Mouse (Mus musculus): ENCODE measurements around the gene Krcc1. TPM values are rescaled to one million over a fixed set of nuclear protein-coding genes. Genes with fewer than 3 reads are reported as not detected.
"Not testable (repeated sequence)": the region's sequence is repeated elsewhere in the genome, so short reads cannot be mapped to it uniquely, and the experiment has no call there.

The Krcc1 gene
- total RNA-seq, 2 experiments from 2014 or later: 65.1 to 104 TPM

DNA sequence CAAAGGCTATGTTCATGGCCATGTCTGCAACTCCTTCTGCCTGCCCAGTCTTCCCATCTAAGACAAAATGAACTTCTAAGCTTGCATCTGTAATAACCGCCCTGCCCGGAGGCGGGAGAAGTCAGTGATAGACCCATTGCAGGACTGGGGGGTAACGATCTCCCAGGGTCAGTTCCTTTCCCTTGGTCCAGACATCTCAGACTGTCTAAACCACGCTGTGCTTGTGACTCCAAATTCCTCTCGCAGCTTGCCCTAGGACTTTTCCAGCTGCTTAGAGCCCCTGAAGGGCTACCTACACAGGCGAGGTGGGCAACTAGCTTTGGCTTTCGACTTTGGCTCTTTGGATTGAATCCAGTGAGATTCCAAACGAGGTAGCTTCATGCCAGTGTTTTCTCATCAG is 53.3 kb downstream of the Krcc1 start:
- ATAC-seq (replicated peaks; ENCODE audit: poor library complexity, severe bottlenecking): no peak

DNA sequence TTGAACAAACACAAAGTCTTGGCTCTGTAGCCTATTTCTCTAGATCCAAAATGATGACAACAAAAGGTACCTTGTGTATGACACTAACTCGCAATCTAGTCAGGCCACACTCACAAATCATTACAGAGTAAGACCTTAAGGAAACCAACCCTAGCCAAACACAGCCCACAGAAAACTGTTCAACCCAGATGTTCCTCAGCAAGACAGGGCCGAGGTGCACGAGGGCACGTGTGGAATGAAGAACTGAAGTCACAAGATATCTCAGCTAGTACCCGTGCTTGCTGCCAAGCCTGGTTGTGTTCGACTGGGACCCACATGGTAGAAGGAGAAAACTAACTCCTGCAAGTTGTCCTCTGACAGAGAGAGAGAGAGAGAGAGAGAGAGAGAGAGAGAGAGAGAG is 58.4 kb downstream of the Krcc1 start:
- no peak for ATAC-seq (replicated peaks; ENCODE audit: poor library complexity, severe bottlenecking)

DNA sequence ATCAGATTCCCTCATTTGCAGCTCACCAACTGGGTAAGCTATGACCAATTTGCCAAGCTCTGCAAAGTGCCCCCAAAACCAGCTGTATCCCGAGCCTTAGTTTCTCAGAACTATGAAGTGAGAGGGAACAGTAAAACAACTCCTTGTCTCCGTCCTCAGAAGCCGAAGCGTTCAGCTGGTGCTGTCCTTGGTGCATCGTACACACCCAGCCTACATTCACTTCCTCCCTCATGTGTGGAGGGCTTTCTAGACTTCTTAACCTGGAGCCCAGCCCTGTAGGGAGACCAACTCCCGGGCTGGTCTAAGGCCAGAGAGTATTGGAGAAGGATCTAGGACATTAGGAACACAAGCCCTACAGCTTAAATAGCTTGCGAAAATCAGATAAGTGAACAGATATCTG is 59.0 kb downstream of the Krcc1 start:
- ATAC-seq (replicated peaks; ENCODE audit: poor library complexity, severe bottlenecking): no peak

DNA sequence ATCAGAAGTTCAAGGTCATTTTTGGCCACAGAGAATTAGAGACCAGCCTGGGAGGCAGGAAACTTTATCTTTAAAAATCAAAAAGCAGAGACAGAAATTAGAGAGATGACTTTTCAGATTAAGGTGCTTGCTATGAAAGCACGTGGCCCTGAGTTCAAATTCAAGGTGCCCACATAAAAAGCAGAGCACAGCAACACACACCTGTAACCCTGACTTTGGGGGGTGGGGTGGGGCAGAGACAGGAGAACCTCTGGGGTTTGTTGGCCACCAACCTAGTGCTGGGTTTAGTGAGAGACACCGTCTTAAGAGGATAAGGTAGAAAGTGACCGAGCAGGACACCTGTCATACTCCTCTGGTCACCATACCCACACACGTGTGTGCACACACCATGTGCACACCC is 60.0 kb downstream of the Krcc1 start:
- not testable (repeated sequence) for ATAC-seq (replicated peaks; ENCODE audit: poor library complexity, severe bottlenecking)

DNA sequence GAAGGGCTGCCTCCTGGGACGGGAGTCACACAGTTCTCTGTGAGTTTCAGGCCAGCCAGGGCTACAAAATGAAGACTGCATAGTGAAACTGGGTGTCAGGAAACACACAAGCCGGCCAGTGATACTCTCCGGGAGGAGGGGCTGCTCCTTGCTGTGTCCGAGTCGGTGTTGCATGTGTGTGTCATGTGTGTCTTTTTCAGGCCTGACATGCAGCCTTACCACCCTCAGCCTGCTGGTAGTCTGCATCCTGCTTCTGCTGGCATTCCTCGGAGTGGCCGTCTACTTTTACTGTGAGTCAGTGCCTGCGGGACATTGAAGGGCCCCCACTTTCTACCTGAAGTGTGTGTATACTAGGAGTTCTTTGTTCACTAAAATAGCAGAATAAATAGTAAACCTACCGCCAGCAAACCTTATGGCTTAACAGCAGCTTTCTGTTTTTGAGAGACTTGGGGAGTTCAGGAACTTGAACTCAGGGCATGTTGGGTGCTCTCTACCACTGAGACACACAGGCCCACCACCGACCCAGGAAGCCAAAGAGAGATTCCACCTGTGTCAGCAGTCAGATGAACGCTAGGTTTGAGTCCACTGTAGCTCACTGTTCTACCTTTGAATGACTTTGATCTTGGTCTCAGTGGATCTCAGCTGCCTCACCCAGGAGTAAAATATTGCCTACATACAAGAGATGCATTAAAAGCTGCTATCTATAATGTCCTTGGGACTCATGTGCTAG is 60.9 kb downstream of the Krcc1 start:
- ATAC-seq (replicated peaks; ENCODE audit: poor library complexity, severe bottlenecking): no peak

DNA sequence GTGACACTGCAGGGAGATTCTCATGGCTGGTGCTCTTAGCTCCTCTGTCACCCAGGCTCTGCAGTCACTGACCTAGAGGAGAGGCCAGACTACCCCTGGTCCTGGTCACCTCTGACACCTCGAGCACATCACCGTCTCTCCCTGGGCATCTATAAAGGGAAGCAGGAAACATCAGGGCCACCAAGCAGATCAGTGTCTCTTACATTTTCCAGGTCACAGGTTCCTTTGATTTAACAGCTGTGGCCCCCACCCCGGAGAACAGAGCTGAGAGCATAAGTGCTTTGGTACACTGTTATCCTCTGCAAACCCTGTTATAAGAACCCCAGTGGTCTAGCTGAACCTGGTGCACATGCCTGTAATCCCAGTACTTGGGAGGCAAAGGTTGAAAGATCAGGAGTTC is 61.6 kb downstream of the Krcc1 start:
- ATAC-seq (replicated peaks; ENCODE audit: poor library complexity, severe bottlenecking): no peak

DNA sequence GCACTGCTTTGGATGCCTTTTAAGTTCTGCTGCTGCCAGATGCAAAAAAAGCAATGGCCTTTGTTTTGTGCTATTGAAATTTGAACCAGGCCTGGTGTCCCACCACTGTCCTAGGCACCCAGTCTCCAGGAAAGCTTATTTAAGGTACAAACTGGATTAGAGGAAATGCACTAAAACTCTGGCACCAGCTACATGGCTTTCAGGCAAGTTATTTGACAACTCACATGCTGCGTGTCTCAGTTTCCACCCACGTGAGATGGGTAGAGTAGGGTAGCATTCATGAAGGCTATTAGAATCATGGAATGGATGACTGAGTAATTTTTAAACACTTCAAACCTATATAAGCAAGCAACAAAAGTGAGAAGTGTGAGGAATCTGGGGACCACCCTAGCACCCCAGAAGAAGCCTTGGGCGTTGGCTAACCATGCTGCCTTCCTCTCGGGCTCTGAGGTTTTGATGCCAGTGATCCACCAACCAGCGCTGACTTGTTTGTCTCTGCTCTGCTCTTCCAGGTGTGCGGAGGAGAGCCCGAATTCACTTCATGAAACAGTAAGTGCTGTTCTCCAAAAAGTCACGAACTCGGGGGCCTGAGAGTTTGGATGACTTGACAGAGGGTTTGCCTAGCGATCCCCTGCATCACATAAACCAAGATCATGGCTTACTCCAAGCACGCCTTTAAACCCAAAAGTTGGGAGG is 62.2 kb downstream of the Krcc1 start:
- ATAC-seq (replicated peaks; ENCODE audit: poor library complexity, severe bottlenecking): no peak

Other genes starting within 250 kb of the Krcc1 start
- 0.17 and 0.69 TPM in 2 replicates for gene Thnsl2, start 127.2 kb upstream of the Krcc1 start, total RNA-seq (2014; fragmentation: Nextera tagmentation)
- gene Thnsl2, start 127.2 kb upstream of the Krcc1 start, total RNA-seq (2017): 0.10 and 1.3 TPM in 2 replicates
- gene Fabp1, start 71.8 kb upstream of the Krcc1 start, total RNA-seq (2014; fragmentation: Nextera tagmentation): 0.73 TPM in 1 of 2 replicates, not detected in the other
- not detected in 2 replicates for gene Fabp1, start 71.8 kb upstream of the Krcc1 start, total RNA-seq (2017)
- not detected in 2 replicates for gene Smyd1, start 50.6 kb downstream of the Krcc1 start, total RNA-seq (2014; fragmentation: Nextera tagmentation)
- gene Smyd1, start 50.6 kb downstream of the Krcc1 start, total RNA-seq (2017): not detected in 2 replicates
- not detected in 2 replicates for gene Cd8b1, start 51.1 kb downstream of the Krcc1 start, total RNA-seq (2014; fragmentation: Nextera tagmentation)
- not detected in 2 replicates for gene Cd8b1, start 51.1 kb downstream of the Krcc1 start, total RNA-seq (2017)
- gene Cd8a, start 101.8 kb downstream of the Krcc1 start, total RNA-seq (2014; fragmentation: Nextera tagmentation): not detected in 2 replicates
- not detected in 2 replicates for gene Cd8a, start 101.8 kb downstream of the Krcc1 start, total RNA-seq (2017)
- gene Rmnd5a, start 169.0 kb downstream of the Krcc1 start, total RNA-seq (2014; fragmentation: Nextera tagmentation): 29.0 and 39.8 TPM in 2 replicates
- gene Rmnd5a, start 169.0 kb downstream of the Krcc1 start, total RNA-seq (2017): 54.4 TPM in 2 replicates
- gene Rnf103, start 222.2 kb downstream of the Krcc1 start, total RNA-seq (2014; fragmentation: Nextera tagmentation): 7.1 and 8.6 TPM in 2 replicates
- 7.3 and 10.6 TPM in 2 replicates for gene Rnf103, start 222.2 kb downstream of the Krcc1 start, total RNA-seq (2017)

Measured in granulocyte monocyte progenitor cell, adult 5-6 weeks (primary cell).